Mouse (Mus musculus): ENCODE results near the gene Gm21721. TPM values are rescaled to one million over a fixed set of nuclear protein-coding genes. Genes with fewer than 3 reads are reported as not detected.

Gene Gm21721
- not detected in 2 replicates for polyA plus RNA-seq (2015; fragmentation: Nextera tagmentation; extraction: Ambion mirVana)

GRCm38 (mm10) chrY:9202090-9202489 lies at the start of gene Gm21721:
Gm21721 (minus strand) TSS chrY:9202190.

Other genes starting within 250 kb of the Gm21721 start
- gene Gm21292, start 68.3 kb downstream of the Gm21721 start, polyA plus RNA-seq (2015; fragmentation: Nextera tagmentation; extraction: Ambion mirVana) = not detected in 2 replicates
- gene Gm21812, start 145.0 kb upstream of the Gm21721 start, polyA plus RNA-seq (2015; fragmentation: Nextera tagmentation; extraction: Ambion mirVana) = not detected in 2 replicates
- gene Gm21874, start 214.0 kb upstream of the Gm21721 start, polyA plus RNA-seq (2015; fragmentation: Nextera tagmentation; extraction: Ambion mirVana) = not detected in 2 replicates

All from adrenal gland, postnatal 0 days (tissue).